Mouse (Mus musculus) heart, embryonic 16.5 days (tissue): ENCODE measurements at regions not wholly inside any gene's neighbourhood (a gene's known extent, or its start where the extent isn't known, plus 50 kb on each side); places are given as distances from the start of the nearest gene placed in this dataset.

Experiments used
- ATAC-seq: fragments of 200-750 bp; cut with Nextera tagmentation; replicated peaks from 2 replicates; pipeline ENCODE4 v1.8.0; 2017; ENCODE audit warnings: moderate number of reproducible peaks; ENCODE audit not compliant: insufficient read depth, low FRiP score; ENCODE audit errors: extremely low read depth
- H3K27ac ChIP-seq: fragments of 300-500 bp; sonication (generic); 2 replicates; pipeline ENCODE4 v1.5.1; 2014; ENCODE audit warnings: mild to moderate bottlenecking, low read length, control low read depth, moderate library complexity
- H3K27me3 ChIP-seq: fragments of 300-500 bp; sonication (generic); 2 replicates; pipeline ENCODE4 v1.6.1; 2014; ENCODE audit warnings: low read length, mixed read lengths; ENCODE audit not compliant: control insufficient read depth, insufficient read depth
- H3K36me3 ChIP-seq: fragments of 300-500 bp; sonication (generic); 2 replicates; pipeline ENCODE4 v1.6.1; 2014; ENCODE audit not compliant: control insufficient read depth, insufficient read depth
- H3K4me1 ChIP-seq: fragments of 300-500 bp; sonication (generic); 2 replicates; pipeline ENCODE4 v1.6.1; 2014; ENCODE audit warnings: low read length, mixed read lengths; ENCODE audit not compliant: control insufficient read depth, insufficient read depth
- H3K4me2 ChIP-seq: fragments of 300-500 bp; sonication (generic); 2 replicates; pipeline ENCODE4 v1.6.1; 2014; ENCODE audit warnings: low read depth, mild to moderate bottlenecking, control low read depth, low read length
- H3K4me3 ChIP-seq: fragments of 300-500 bp; sonication (generic); 2 replicates; pipeline ENCODE4 v1.5.1; 2014; ENCODE audit warnings: mild to moderate bottlenecking, control low read depth, low read length
- H3K9ac ChIP-seq: fragments of 300-500 bp; sonication (generic); 2 replicates; pipeline ENCODE4 v1.6.1; 2014; ENCODE audit warnings: low read length, control low read depth
- H3K9me3 ChIP-seq: fragments of 300-500 bp; sonication (generic); replicated peaks from 2 replicates; pipeline ENCODE4 v1.6.1; 2016; ENCODE audit warnings: low read length; ENCODE audit not compliant: control insufficient read depth
- WGBS: fragments of 180-500 bp; shearing (Covaris S2); extraction: QIAGEN DNeasy Blood & Tissue Kit; methylation state at CpG from one replicate; pipeline ENCODE4 v1.1.7; 2014; 5-methylcytosine and 5-hydroxymethylcytosine counted together

DNA sequence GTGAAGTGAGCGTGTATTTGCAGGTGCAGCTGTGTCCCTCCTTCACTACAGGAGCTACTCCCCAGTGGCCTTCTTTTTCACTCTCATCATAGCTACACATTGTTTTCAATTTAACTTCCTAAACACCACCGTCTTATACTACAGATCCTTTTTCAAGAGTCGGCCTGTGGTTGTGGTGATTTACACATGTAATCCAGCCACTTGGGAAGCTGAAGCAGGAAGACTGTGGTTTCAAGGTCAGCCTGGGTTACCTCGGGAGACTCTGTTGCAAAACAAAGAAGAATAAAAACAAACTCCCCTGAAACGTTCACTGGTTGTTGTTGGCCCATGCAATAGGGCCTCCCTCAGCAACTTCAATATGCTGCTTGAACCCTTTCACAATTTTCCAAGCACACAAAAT, 153.8 kb upstream of the Kcnh8 start:
- Histone ChIP-seq H3K36me3 (no peaks in the 10 kb centered on the region), H3K4me1 (no peaks in the 10 kb centered on the region), H3K9me3 (no peaks in the 10 kb centered on the region), H3K4me2 (no peak overlapping the region), H3K4me3 (no peak overlapping the region), H3K9ac (no peak overlapping the region), H3K27me3 (no peaks in the 10 kb centered on the region), H3K27ac (no peak overlapping the region)
- no peak for ATAC-seq
- WGBS, result 62% methylated on average over 5 of the region's 5 CpGs

DNA sequence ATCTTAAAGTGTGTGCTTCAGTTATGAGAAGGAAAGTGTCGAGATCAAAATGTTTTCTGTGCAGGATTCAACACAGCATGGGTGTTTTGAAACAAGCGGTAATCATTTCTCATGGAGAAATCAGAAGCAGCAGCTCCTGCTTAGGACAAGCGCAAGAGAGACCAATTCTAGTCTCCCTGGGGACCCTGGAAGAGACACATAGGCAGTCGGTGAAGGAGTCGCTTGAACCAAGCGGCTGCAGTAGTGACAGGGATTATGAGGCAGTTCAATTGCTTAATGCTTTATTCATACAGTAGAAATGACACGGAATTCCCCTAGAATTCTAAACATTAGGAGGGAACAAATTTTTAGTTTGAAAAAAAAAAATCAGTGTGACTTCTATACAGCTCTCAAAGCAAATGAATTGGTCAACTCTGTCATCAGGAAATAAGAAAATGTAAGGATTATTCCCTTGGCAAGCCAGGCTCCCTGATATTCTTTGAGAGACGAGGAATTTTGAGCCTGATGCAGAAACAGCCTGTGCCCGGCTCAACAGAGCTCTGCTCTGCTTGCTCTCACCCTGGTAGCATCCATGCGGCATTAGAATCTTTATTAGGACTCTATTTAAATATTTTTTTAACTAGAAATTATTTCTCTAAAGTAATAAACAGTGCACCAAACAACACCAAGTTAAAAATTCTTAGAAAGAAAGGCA, 143.1 kb upstream of the Kcnh8 start:
- ATAC-seq, result no peak

GRCm38 (mm10) chr17:52459997-52460387, 142.5 kb upstream of the Kcnh8 start:
- Histone ChIP-seq H3K36me3 (no peaks in the 10 kb centered on the region), H3K4me2 (no peak overlapping the region), H3K4me3 (no peak overlapping the region), H3K27ac (no peak overlapping the region), H3K4me1 (no peaks in the 10 kb centered on the region), H3K9me3 (no peaks in the 10 kb centered on the region), H3K27me3 (no peaks in the 10 kb centered on the region), H3K9ac (no peak overlapping the region)
- WGBS, result 88% methylated on average over 5 of the region's 5 CpGs
- ATAC-seq, result no peak

More for the DNA sequence above, 143.1 kb upstream of the Kcnh8 start:
- 51% methylated on average over 10 of the region's 10 CpGs for WGBS
- no peak overlapping the region for H3K27ac ChIP-seq
- no peaks in the 10 kb centered on the region for H3K4me1 ChIP-seq
- H3K4me3 ChIP-seq, result no peak overlapping the region
- no peaks in the 10 kb centered on the region for H3K36me3 ChIP-seq
- H3K9me3 ChIP-seq, result no peaks in the 10 kb centered on the region
- H3K9ac ChIP-seq, result no peak overlapping the region
- H3K27me3 ChIP-seq, result no peaks in the 10 kb centered on the region
- H3K4me2 ChIP-seq, result no peak overlapping the region

DNA sequence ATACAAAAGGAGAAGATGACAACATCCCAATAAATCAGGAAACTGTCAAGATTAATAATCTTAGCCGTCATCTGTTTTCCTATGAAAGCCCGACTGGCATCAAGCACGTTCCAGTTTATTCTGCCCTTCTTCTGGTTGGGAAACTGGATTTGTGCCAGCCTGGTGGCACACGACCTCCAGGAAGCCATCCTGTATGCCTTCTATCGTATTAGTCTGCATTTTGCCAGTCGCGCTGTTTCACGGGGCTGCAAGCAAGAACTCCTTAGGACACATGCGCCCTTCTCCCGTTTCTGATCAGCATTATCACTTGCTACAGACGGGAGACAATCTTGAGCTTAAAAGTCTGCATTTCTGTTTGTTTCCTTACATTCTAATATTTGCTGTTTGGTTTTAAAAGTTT, 141.2 kb upstream of the Kcnh8 start:
- 64% methylated on average over 11 of the region's 11 CpGs for WGBS

GRCm38 (mm10) chr17:52461709-52462141, 140.8 kb upstream of the Kcnh8 start:
- no peak overlapping the region for H3K4me2 ChIP-seq
- H3K36me3 ChIP-seq, result no peaks in the 10 kb centered on the region
- H3K27ac ChIP-seq, result no peak overlapping the region
- ATAC-seq, result peak; percentile 45
- H3K9me3 ChIP-seq, result no peaks in the 10 kb centered on the region
- WGBS, result 32% methylated on average over 6 of the region's 6 CpGs
- H3K9ac ChIP-seq, result no peak overlapping the region
- no peaks in the 10 kb centered on the region for H3K4me1 ChIP-seq
- H3K27me3 ChIP-seq, result no peaks in the 10 kb centered on the region
- no peak overlapping the region for H3K4me3 ChIP-seq

More for the DNA sequence above, 141.2 kb upstream of the Kcnh8 start:
- Histone ChIP-seq H3K9ac (no peak overlapping the region), H3K27ac (no peak overlapping the region), H3K4me1 (no peaks in the 10 kb centered on the region), H3K36me3 (no peaks in the 10 kb centered on the region), H3K4me3 (no peak overlapping the region), H3K4me2 (no peak overlapping the region), H3K27me3 (no peaks in the 10 kb centered on the region), H3K9me3 (no peaks in the 10 kb centered on the region)
- ATAC-seq, result no peak

DNA sequence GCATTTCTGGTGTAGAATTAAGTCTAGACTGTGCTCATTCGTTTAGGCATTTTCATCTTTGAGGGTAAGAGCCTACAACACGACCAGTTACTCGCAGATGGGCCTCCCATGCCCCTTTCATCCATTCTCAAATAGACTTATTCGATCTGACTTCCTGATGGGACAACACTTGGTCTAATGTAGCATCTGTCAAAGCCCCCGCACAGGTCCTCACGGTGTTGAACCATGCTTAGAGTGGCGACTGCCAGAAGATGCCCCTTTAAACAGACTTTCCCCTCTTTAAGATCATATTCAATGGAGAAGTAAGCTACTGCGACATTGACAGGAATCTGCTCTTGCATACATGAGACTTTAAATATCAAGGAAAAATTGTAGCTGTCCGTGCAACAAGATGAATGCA, 140.1 kb upstream of the Kcnh8 start:
- 71% methylated on average over 9 of the region's 9 CpGs for WGBS
- no peak overlapping the region for H3K9ac ChIP-seq
- no peak overlapping the region for H3K27ac ChIP-seq
- H3K36me3 ChIP-seq, result no peaks in the 10 kb centered on the region
- no peak overlapping the region for H3K4me3 ChIP-seq
- no peaks in the 10 kb centered on the region for H3K27me3 ChIP-seq
- no peak for ATAC-seq
- H3K9me3 ChIP-seq, result no peaks in the 10 kb centered on the region
- H3K4me2 ChIP-seq, result no peak overlapping the region
- no peaks in the 10 kb centered on the region for H3K4me1 ChIP-seq

DNA sequence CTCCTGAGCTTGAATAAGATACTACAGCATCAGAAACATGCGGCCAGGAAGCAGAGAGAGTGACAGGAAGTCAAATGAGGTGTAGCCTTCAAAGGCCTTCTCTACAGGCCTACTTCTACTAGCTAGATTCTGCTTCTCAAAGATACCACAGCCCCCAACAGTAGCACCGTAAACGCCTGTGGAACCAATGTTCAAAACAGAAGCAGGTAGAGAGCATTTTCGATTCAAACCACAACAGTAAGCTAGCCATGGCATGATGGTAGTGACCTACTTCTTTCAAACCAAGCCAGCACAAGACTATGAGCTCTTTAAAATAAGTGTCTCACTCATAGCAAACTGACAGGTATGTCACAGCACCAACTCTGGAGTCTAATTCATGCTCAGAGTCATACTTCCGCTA, 134.0 kb upstream of the Kcnh8 start:
- 88% methylated on average over 5 of the region's 5 CpGs for WGBS
- H3K27ac ChIP-seq, result no peak overlapping the region
- no peak overlapping the region for H3K9ac ChIP-seq
- no peaks in the 10 kb centered on the region for H3K9me3 ChIP-seq
- H3K4me1 ChIP-seq, result no peaks in the 10 kb centered on the region
- no peaks in the 10 kb centered on the region for H3K27me3 ChIP-seq
- no peak overlapping the region for H3K4me2 ChIP-seq
- H3K36me3 ChIP-seq, result no peaks in the 10 kb centered on the region
- no peak; the same call in 1 of the 2 replicates for ATAC-seq
- no peak overlapping the region for H3K4me3 ChIP-seq

GRCm38 (mm10) chr17:52479327-52480086, 123.0 kb upstream of the Kcnh8 start:
- 62% methylated on average over 7 of the region's 7 CpGs for WGBS
- no peak for ATAC-seq
- no peaks in the 10 kb centered on the region for H3K27me3 ChIP-seq
- H3K4me2 ChIP-seq, result no peak overlapping the region
- H3K36me3 ChIP-seq, result no peaks in the 10 kb centered on the region
- H3K4me1 ChIP-seq, result no peaks in the 10 kb centered on the region
- no peak overlapping the region for H3K9ac ChIP-seq
- H3K27ac ChIP-seq, result no peak overlapping the region
- H3K4me3 ChIP-seq, result no peak overlapping the region
- no peaks in the 10 kb centered on the region for H3K9me3 ChIP-seq

DNA sequence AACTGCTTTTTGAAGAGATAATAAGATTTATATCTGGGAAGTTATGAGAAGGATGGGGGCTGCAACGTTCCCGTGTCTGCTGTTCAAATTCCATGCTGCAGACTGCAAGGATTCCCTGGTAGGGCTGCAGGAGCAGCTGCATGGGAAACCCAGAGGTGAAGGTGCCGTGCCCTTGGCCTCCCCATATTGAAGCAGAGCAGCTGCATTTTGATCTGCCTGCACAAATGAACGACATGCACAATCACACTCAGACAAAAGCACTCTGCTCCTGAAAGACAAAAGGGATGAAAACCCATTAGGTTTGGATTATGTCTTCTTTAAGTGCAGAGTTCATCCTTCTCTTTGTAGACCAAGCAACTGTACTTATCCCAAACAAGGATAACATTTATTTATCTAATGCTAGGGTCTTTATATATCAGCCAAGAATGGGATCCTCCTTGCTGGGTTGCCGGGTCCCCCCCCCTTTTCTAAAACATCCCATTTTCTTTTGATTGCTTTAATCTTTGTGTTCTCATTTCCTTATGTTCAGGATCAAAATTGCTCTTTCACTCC, 122.3 kb upstream of the Kcnh8 start:
- Histone ChIP-seq H3K4me1 (no peaks in the 10 kb centered on the region), H3K4me3 (no peak overlapping the region), H3K36me3 (no peaks in the 10 kb centered on the region), H3K9me3 (no peaks in the 10 kb centered on the region), H3K9ac (no peak overlapping the region), H3K27me3 (no peaks in the 10 kb centered on the region), H3K27ac (no peak overlapping the region), H3K4me2 (no peak overlapping the region)
- WGBS, result 61% methylated on average over 5 of the region's 5 CpGs
- no peak for ATAC-seq
